Mouse (Mus musculus): ENCODE data around the gene Fbxo44. TPM values are rescaled to one million over a fixed set of nuclear protein-coding genes. Genes with fewer than 3 reads are reported as not detected.

Fbxo44 gene
- polyA plus RNA-seq, 1 experiment: 31.2 TPM

- Histone ChIP-seq H3K27ac (ENCODE audit: control insufficient read depth, insufficient read depth, low read length) (no peak overlapping the region), H3K27me3 (ENCODE audit: control insufficient read depth, insufficient read depth, low read length) (no peaks in the 10 kb centered on the region), H3K36me3 (ENCODE audit: control insufficient read depth, insufficient read depth, low read length) (no peaks in the 10 kb centered on the region), H3K4me3 (ENCODE audit: control insufficient read depth, insufficient read depth, low read length) (no peak overlapping the region), H3K4me1 (replicated peaks; ENCODE audit: control insufficient read depth, insufficient read depth, low read length) (peaks cover 6% of the 10 kb centered on the region)
- WGBS: 89% methylated on average over 8 of the region's 8 CpGs
- no peak for TF ChIP-seq POLR2A (IDR thresholded peaks at IDR 0.05; ENCODE audit: control insufficient read depth, extremely low read depth, insufficient read depth, low read length, poor library complexity)
- no peak for TF ChIP-seq CTCF (IDR thresholded peaks at IDR 0.05; ENCODE audit: borderline replicate concordance, control insufficient read depth, extremely low read depth, insufficient read depth, low read length, poor library complexity)
- no peak for DNase-seq
Measured at GRCm38 (mm10) chr4:148137503-148137902, 22.8 kb downstream of the Fbxo44 start.

GRCm38 (mm10) chr4:148134988-148135387 lies 25.3 kb downstream of the Fbxo44 start:
- H3K27me3 ChIP-seq (ENCODE audit: control insufficient read depth, insufficient read depth, low read length): peaks cover 8% of the 10 kb centered on the region
- H3K36me3 ChIP-seq (ENCODE audit: control insufficient read depth, insufficient read depth, low read length): no peaks in the 10 kb centered on the region
- no peak overlapping the region for H3K4me3 ChIP-seq (ENCODE audit: control insufficient read depth, insufficient read depth, low read length)
- WGBS: 51% methylated on average over 8 of the region's 8 CpGs
- no peak for DNase-seq
- no peak for TF ChIP-seq POLR2A (IDR thresholded peaks at IDR 0.05; ENCODE audit: control insufficient read depth, extremely low read depth, insufficient read depth, low read length, poor library complexity)
- no peak for TF ChIP-seq CTCF (IDR thresholded peaks at IDR 0.05; ENCODE audit: borderline replicate concordance, control insufficient read depth, extremely low read depth, insufficient read depth, low read length, poor library complexity)
- H3K4me1 ChIP-seq (replicated peaks; ENCODE audit: control insufficient read depth, insufficient read depth, low read length): peaks cover 11% of the 10 kb centered on the region; the same call in 1 of the 2 replicates
- no peak overlapping the region for H3K27ac ChIP-seq (ENCODE audit: control insufficient read depth, insufficient read depth, low read length)

- TF ChIP-seq POLR2A (IDR thresholded peaks at IDR 0.05; ENCODE audit: control insufficient read depth, extremely low read depth, insufficient read depth, low read length, poor library complexity) (no peak), CTCF (IDR thresholded peaks at IDR 0.05; ENCODE audit: borderline replicate concordance, control insufficient read depth, extremely low read depth, insufficient read depth, low read length, poor library complexity) (no peak)
- 5% methylated on average over 21 of the region's 21 CpGs for WGBS
- no peak for DNase-seq
- Histone ChIP-seq H3K27me3 (ENCODE audit: control insufficient read depth, insufficient read depth, low read length) (peaks cover 18% of the 10 kb centered on the region), H3K4me1 (replicated peaks; ENCODE audit: control insufficient read depth, insufficient read depth, low read length) (peaks cover 11% of the 10 kb centered on the region; the same call in 1 of the 2 replicates), H3K36me3 (ENCODE audit: control insufficient read depth, insufficient read depth, low read length) (no peaks in the 10 kb centered on the region), H3K27ac (ENCODE audit: control insufficient read depth, insufficient read depth, low read length) (no peak overlapping the region), H3K4me3 (ENCODE audit: control insufficient read depth, insufficient read depth, low read length) (no peak overlapping the region)
Measured at GRCm38 (mm10) chr4:148131497-148132081, 28.7 kb downstream of the Fbxo44 start.

- TF ChIP-seq CTCF (IDR thresholded peaks at IDR 0.05; ENCODE audit: borderline replicate concordance, control insufficient read depth, extremely low read depth, insufficient read depth, low read length, poor library complexity) (no peak), POLR2A (IDR thresholded peaks at IDR 0.05; ENCODE audit: control insufficient read depth, extremely low read depth, insufficient read depth, low read length, poor library complexity) (no peak)
- WGBS: 1% methylated on average over 83 of the region's 87 CpGs
- Histone ChIP-seq H3K36me3 (ENCODE audit: control insufficient read depth, insufficient read depth, low read length) (no peaks in the 10 kb centered on the region), H3K4me3 (ENCODE audit: control insufficient read depth, insufficient read depth, low read length) (peak within 1 kb of the TSS; percentile 37), H3K27ac (ENCODE audit: control insufficient read depth, insufficient read depth, low read length) (no peak within 1 kb of the TSS), H3K4me1 (replicated peaks; ENCODE audit: control insufficient read depth, insufficient read depth, low read length) (peaks cover 11% of the 10 kb centered on the region; the same call in 1 of the 2 replicates), H3K27me3 (ENCODE audit: control insufficient read depth, insufficient read depth, low read length) (peaks cover 18% of the 10 kb centered on the region)
- DNase-seq: peak; percentile 38
Measured at GRCm38 (mm10) chr4:148130561-148131413, 29.5 kb downstream of the Fbxo44 start, which contains the start of gene Draxin. TSS of gene Draxin (minus strand) at chr4:148130698.

- TF ChIP-seq POLR2A (IDR thresholded peaks at IDR 0.05; ENCODE audit: control insufficient read depth, extremely low read depth, insufficient read depth, low read length, poor library complexity): no peak
- no peak for TF ChIP-seq CTCF (IDR thresholded peaks at IDR 0.05; ENCODE audit: borderline replicate concordance, control insufficient read depth, extremely low read depth, insufficient read depth, low read length, poor library complexity)
- Histone ChIP-seq H3K4me3 (ENCODE audit: control insufficient read depth, insufficient read depth, low read length) (peak within 1 kb of the TSS; percentile 37), H3K27me3 (ENCODE audit: control insufficient read depth, insufficient read depth, low read length) (peaks cover 18% of the 10 kb centered on the region), H3K36me3 (ENCODE audit: control insufficient read depth, insufficient read depth, low read length) (no peaks in the 10 kb centered on the region), H3K27ac (ENCODE audit: control insufficient read depth, insufficient read depth, low read length) (no peak within 1 kb of the TSS), H3K4me1 (replicated peaks; ENCODE audit: control insufficient read depth, insufficient read depth, low read length) (peaks cover 11% of the 10 kb centered on the region; the same call in 1 of the 2 replicates)
- no peak for DNase-seq
- 7% methylated on average over 18 of the region's 18 CpGs for WGBS
Measured at GRCm38 (mm10) chr4:148130133-148130532, 30.1 kb downstream of the Fbxo44 start, which contains the start of gene Mad2l2. TSS of gene Mad2l2 (plus strand) at chr4:148130384.

- H3K4me3 ChIP-seq (ENCODE audit: control insufficient read depth, insufficient read depth, low read length): no peak overlapping the region
- no peaks in the 10 kb centered on the region for H3K36me3 ChIP-seq (ENCODE audit: control insufficient read depth, insufficient read depth, low read length)
- peaks cover 18% of the 10 kb centered on the region for H3K27me3 ChIP-seq (ENCODE audit: control insufficient read depth, insufficient read depth, low read length)
- no peak for DNase-seq
- H3K27ac ChIP-seq (ENCODE audit: control insufficient read depth, insufficient read depth, low read length): no peak overlapping the region
- peaks cover 11% of the 10 kb centered on the region; the same call in 1 of the 2 replicates for H3K4me1 ChIP-seq (replicated peaks; ENCODE audit: control insufficient read depth, insufficient read depth, low read length)
- no peak for TF ChIP-seq POLR2A (IDR thresholded peaks at IDR 0.05; ENCODE audit: control insufficient read depth, extremely low read depth, insufficient read depth, low read length, poor library complexity)
- TF ChIP-seq CTCF (IDR thresholded peaks at IDR 0.05; ENCODE audit: borderline replicate concordance, control insufficient read depth, extremely low read depth, insufficient read depth, low read length, poor library complexity): no peak
- 23% methylated on average over 2 of the region's 2 CpGs for WGBS
Measured at GRCm38 (mm10) chr4:148128672-148129071, 31.6 kb downstream of the Fbxo44 start.
